Mouse (Mus musculus) testis, adult 2 months (tissue): ENCODE data around the gene Lmbr1. TPM values are rescaled to one million over a fixed set of nuclear protein-coding genes. Genes with fewer than 3 reads are reported as not detected.

Experiments used
- H3K27ac ChIP-seq: fragments of 200-500 bp; 2 replicates; pipeline ENCODE4 v1.5.1; 2012; ENCODE audit warnings: low read depth, low read length; ENCODE audit not compliant: control insufficient read depth, insufficient read depth
- H3K27me3 ChIP-seq: fragments of 200-500 bp; 2 replicates; pipeline ENCODE4 v1.6.1; 2012; ENCODE audit warnings: mild to moderate bottlenecking, low read length, moderate library complexity; ENCODE audit not compliant: control insufficient read depth, insufficient read depth
- H3K36me3 ChIP-seq: fragments of 200-500 bp; 2 replicates; pipeline ENCODE4 v1.6.1; 2012; ENCODE audit warnings: mild to moderate bottlenecking, low read length; ENCODE audit not compliant: control insufficient read depth, insufficient read depth
- H3K4me1 ChIP-seq: fragments of 200-500 bp; 2 replicates; pipeline ENCODE4 v1.6.1; 2012; ENCODE audit warnings: low read length; ENCODE audit not compliant: control insufficient read depth, insufficient read depth
- H3K4me3 ChIP-seq: fragments of 200-500 bp; 2 replicates; pipeline ENCODE4 v1.5.1; 2012; ENCODE audit warnings: low read depth, mild to moderate bottlenecking, low read length, moderate library complexity, mixed read lengths; ENCODE audit not compliant: control insufficient read depth
- CTCF ChIP-seq: fragments of 200-500 bp; IDR thresholded peaks from 2 replicates; pipeline ENCODE4 v1.5.1; 2012; ENCODE audit warnings: low read depth, mild to moderate bottlenecking, inconsistent platforms, low read length, moderate library complexity; ENCODE audit not compliant: control insufficient read depth, insufficient read depth, insufficient replicate concordance
- POLR2A ChIP-seq: fragments of 200-500 bp; IDR thresholded peaks from 2 replicates; pipeline ENCODE4 v1.6.1; 2012; ENCODE audit warnings: low read depth, mild to moderate bottlenecking, inconsistent platforms, low read length, moderate library complexity; ENCODE audit not compliant: control insufficient read depth
- polyA plus RNA-seq: library from polyadenylated mRNA; depleted of rRNA; stranded (reverse); fragments of >200 nt; gene quantifications from 2 replicates; pipeline ENCODE4 v1.2.3, GENCODE M21; 2012

Gene Lmbr1
- polyA plus RNA-seq, 1 experiment = 20.6 TPM

GRCm38 (mm10) chr5:29387591-29387990, 9.4 kb upstream of the Lmbr1 start:
- Histone ChIP-seq H3K27me3 (no peaks in the 10 kb centered on the region), H3K4me3 (no peak overlapping the region), H3K4me1 (no peaks in the 10 kb centered on the region), H3K27ac (no peak overlapping the region), H3K36me3 (no peaks in the 10 kb centered on the region)
- TF ChIP-seq CTCF = no peak
- TF ChIP-seq POLR2A = no peak

GRCm38 (mm10) chr5:29382776-29383175, 4.6 kb upstream of the Lmbr1 start:
- no peak overlapping the region for H3K4me3 ChIP-seq
- H3K4me1 ChIP-seq = no peaks in the 10 kb centered on the region
- no peak for TF ChIP-seq CTCF
- TF ChIP-seq POLR2A = no peak
- no peaks in the 10 kb centered on the region for H3K27me3 ChIP-seq
- no peaks in the 10 kb centered on the region for H3K36me3 ChIP-seq
- no peak overlapping the region for H3K27ac ChIP-seq

- peaks cover 5% of the 10 kb centered on the region for H3K4me1 ChIP-seq
- TF ChIP-seq CTCF = no peak
- TF ChIP-seq POLR2A = no peak
- H3K27me3 ChIP-seq = no peaks in the 10 kb centered on the region
- no peaks in the 10 kb centered on the region for H3K36me3 ChIP-seq
- H3K27ac ChIP-seq = no peak overlapping the region
- H3K4me3 ChIP-seq = peak overlapping the region; percentile 6; the same call in 1 of the 2 replicates
Measured at GRCm38 (mm10) chr5:29380091-29380490, 1.9 kb upstream of the Lmbr1 start.

GRCm38 (mm10) chr5:29377590-29378297, 446 bp downstream of the Lmbr1 start:
- TF ChIP-seq CTCF = no peak
- TF ChIP-seq POLR2A = no peak
- no peaks in the 10 kb centered on the region for H3K27me3 ChIP-seq
- H3K4me1 ChIP-seq = peaks cover 5% of the 10 kb centered on the region
- no peaks in the 10 kb centered on the region for H3K36me3 ChIP-seq
- H3K27ac ChIP-seq = peak overlapping the region; percentile 63
- H3K4me3 ChIP-seq = peak overlapping the region; percentile 94

GRCm38 (mm10) chr5:29363511-29363910, 14.7 kb downstream of the Lmbr1 start:
- Histone ChIP-seq H3K4me3 (peak overlapping the region; percentile 21; the same call in 1 of the 2 replicates), H3K4me1 (no peaks in the 10 kb centered on the region), H3K36me3 (no peaks in the 10 kb centered on the region; the same call in 1 of the 2 replicates), H3K27ac (no peak overlapping the region), H3K27me3 (no peaks in the 10 kb centered on the region)
- TF ChIP-seq POLR2A = no peak

- no peaks in the 10 kb centered on the region for H3K36me3 ChIP-seq
- no peaks in the 10 kb centered on the region for H3K4me1 ChIP-seq
- no peak overlapping the region for H3K27ac ChIP-seq
- TF ChIP-seq CTCF = no peak
- TF ChIP-seq POLR2A = no peak
- H3K27me3 ChIP-seq = no peaks in the 10 kb centered on the region
- H3K4me3 ChIP-seq = no peak overlapping the region
Measured at GRCm38 (mm10) chr5:29335836-29336235, 42.4 kb downstream of the Lmbr1 start.

GRCm38 (mm10) chr5:29322503-29322902, 55.7 kb downstream of the Lmbr1 start:
- Histone ChIP-seq H3K27ac (no peak overlapping the region), H3K27me3 (no peaks in the 10 kb centered on the region), H3K4me3 (no peak overlapping the region), H3K4me1 (no peaks in the 10 kb centered on the region), H3K36me3 (no peaks in the 10 kb centered on the region)
- TF ChIP-seq CTCF (no peak), POLR2A (no peak)
